8 mouse cellular contexts compared by ENCODE assay signal in genomic region chr9:123924589-123925066, GRCm38 (mm10). TPM values are rescaled to one million over a fixed set of nuclear protein-coding genes. Genes with fewer than 3 reads are reported as not detected.
A peak's percentile ranks its signal among the peaks of the same experiment; 100 is the strongest.
DNase-seq lines count a peak whose midpoint lies in the region; ATAC-seq and TF ChIP-seq lines count a peak whose summit lies in the region.

No protein-coding gene starts in this region.

- intact Hi-C loops in heart, postnatal 36 days (cut with DNase I) = no loop called here

- H3K4me2 ChIP-seq in forebrain, embryonic 16.5 days (ENCODE audit: low read length) = peak overlapping the region; percentile 72
- peak overlapping the region; percentile 83 for H3K4me2 ChIP-seq in lung, embryonic 16.5 days (ENCODE audit: low read depth, low read length)

- TF ChIP-seq CTCF in thymus, adult 2 months (IDR thresholded peaks at IDR 0.05; ENCODE audit: borderline replicate concordance, control insufficient read depth, extremely low read depth, insufficient read depth, low read length, poor library complexity) = no peak

- no peaks in the 10 kb centered on the region for H3K27me3 ChIP-seq in forebrain, embryonic 16.5 days (replicated peaks; ENCODE audit: control insufficient read depth, insufficient read depth, low read length)
- H3K27me3 ChIP-seq in lung, embryonic 16.5 days (ENCODE audit: control insufficient read depth, insufficient read depth, low read depth, low read length) = no peaks in the 10 kb centered on the region
- no peaks in the 10 kb centered on the region for H3K27me3 ChIP-seq in thymus, adult 2 months (ENCODE audit: control insufficient read depth, insufficient read depth, low read length)

- H3K9me3 ChIP-seq in forebrain, embryonic 16.5 days (ENCODE audit: control insufficient read depth, low read length) = no peaks in the 10 kb centered on the region
- no peaks in the 10 kb centered on the region for H3K9me3 ChIP-seq in lung, embryonic 16.5 days (ENCODE audit: control insufficient read depth, low read length)

- H3K9ac ChIP-seq in forebrain, embryonic 16.5 days (replicated peaks; ENCODE audit: low read depth, low read length) = peak overlapping the region; percentile 78
- peak overlapping the region; percentile 80 for H3K9ac ChIP-seq in lung, embryonic 16.5 days (ENCODE audit: low read length)

- under 1% methylated on average over 47 of the region's 49 CpGs for WGBS in forebrain, embryonic 16.5 days
- WGBS in lung, embryonic 16.5 days = under 1% methylated on average over 31 of the region's 49 CpGs
- under 1% methylated on average over 49 of the region's 49 CpGs for WGBS in thymus, adult 2 months

- ATAC-seq in forebrain, embryonic 16.5 days = peak; percentile 90
- ATAC-seq in lung, embryonic 16.5 days (ENCODE audit: low read depth) = peak; percentile 94

- H3K27ac ChIP-seq in forebrain, embryonic 16.5 days (ENCODE audit: low read length) = peak overlapping the region; percentile 96
- peak overlapping the region; percentile 96 for H3K27ac ChIP-seq in lung, embryonic 16.5 days (ENCODE audit: low read length)
- H3K27ac ChIP-seq in thymus, adult 2 months (ENCODE audit: control insufficient read depth, insufficient read depth, low read length) = peak overlapping the region; percentile 58

- TF ChIP-seq POLR2A in thymus, adult 2 months (IDR thresholded peaks at IDR 0.05; ENCODE audit: control insufficient read depth, extremely low read depth, insufficient read depth, low read length, poor library complexity) = peak; percentile 35; the same call in 1 of the 2 replicates

- peak overlapping the region; percentile 68 for H3K4me3 ChIP-seq in forebrain, embryonic 16.5 days (replicated peaks; ENCODE audit: low read length)
- peak overlapping the region; percentile 64 for H3K4me3 ChIP-seq in lung, embryonic 16.5 days (ENCODE audit: low read length)
- H3K4me3 ChIP-seq in thymus, adult 2 months (ENCODE audit: control insufficient read depth, insufficient read depth, low read length) = peak overlapping the region; percentile 57

- no peaks in the 10 kb centered on the region for H3K36me3 ChIP-seq in forebrain, embryonic 16.5 days (ENCODE audit: control insufficient read depth, insufficient read depth)
- H3K36me3 ChIP-seq in lung, embryonic 16.5 days (ENCODE audit: control insufficient read depth, insufficient read depth, low read length) = no peaks in the 10 kb centered on the region
- H3K36me3 ChIP-seq in thymus, adult 2 months (ENCODE audit: control insufficient read depth, insufficient read depth, low read length) = no peaks in the 10 kb centered on the region

- DNase-seq in ES-CJ7 (ENCODE audit: low read depth, low spot score) = peak; percentile 89
- peak; percentile 74 to 81 for DNase-seq in cerebellum, adult 18-20 months
- DNase-seq in heart, postnatal 36 days = peak; percentile 93 to 95
- peak; percentile 93 for DNase-seq in layer of hippocampus, adult 9-11 months
- DNase-seq in ovary, adult 18-20 months (ENCODE audit: low spot score) = peak; percentile 90
- DNase-seq in thymus, adult 2 months = peak; percentile 89

- peaks cover 9% of the 10 kb centered on the region; the same call in 1 of the 2 replicates for H3K4me1 ChIP-seq in forebrain, embryonic 16.5 days (replicated peaks; ENCODE audit: control insufficient read depth, insufficient read depth, low read length)
- peaks cover 2% of the 10 kb centered on the region; the same call in 1 of the 2 replicates for H3K4me1 ChIP-seq in lung, embryonic 16.5 days (replicated peaks; ENCODE audit: control insufficient read depth, insufficient read depth, low read length)
- H3K4me1 ChIP-seq in thymus, adult 2 months (replicated peaks; ENCODE audit: control insufficient read depth, insufficient read depth, low read length) = peaks cover 34% of the 10 kb centered on the region

RNA-seq across cellular contexts. Expression of gene Ccr1, which starts 43.9 kb away (rescaled TPM):
- polyA plus RNA-seq in forebrain, embryonic 16.5 days (2015; fragmentation: Nextera tagmentation; extraction: Ambion mirVana) = 0.39 and 0.70 TPM in 2 replicates
- 1 to 10 TPM; 1.1 to 1.3 TPM for total RNA-seq in heart, postnatal 36 days (2021)
- polyA plus RNA-seq in lung, embryonic 16.5 days (2015; fragmentation: Nextera tagmentation; extraction: Ambion mirVana) = 4.0 and 4.5 TPM in 2 replicates
- 1.3 and 1.8 TPM in 2 replicates for polyA plus RNA-seq in thymus, adult 2 months (2012; rRNA removed)

RNA-seq across cellular contexts. Expression of gene Ccr1l1, which starts 53.6 kb away (rescaled TPM):
- not detected in 2 replicates for polyA plus RNA-seq in forebrain, embryonic 16.5 days (2015; fragmentation: Nextera tagmentation; extraction: Ambion mirVana)
- total RNA-seq in heart, postnatal 36 days (2021) = not detected
- not detected in 2 replicates for polyA plus RNA-seq in lung, embryonic 16.5 days (2015; fragmentation: Nextera tagmentation; extraction: Ambion mirVana)
- polyA plus RNA-seq in thymus, adult 2 months (2012; rRNA removed) = 0.22 TPM in 1 of 2 replicates, not detected in the other

Comparison
In these comparisons a context has a peak if more than half of its experiments do, and no peak if none do; other contexts are left out.
1. Peak in every context shown above with its lines: DNase-seq, ATAC-seq, H3K4me3 ChIP-seq and H3K27ac ChIP-seq.